Mouse (Mus musculus): ENCODE results near the gene Dnajc12. TPM values are rescaled to one million over a fixed set of nuclear protein-coding genes. Genes with fewer than 3 reads are reported as not detected.
"Not testable (repeated sequence)": the region's sequence is repeated elsewhere in the genome, so short reads cannot be mapped to it uniquely, and the experiment has no call there.

Dnajc12 gene
- polyA plus RNA-seq, 1 experiment from 2014 or later = 13.4 TPM

- Histone ChIP-seq H3K4me1 (replicated peaks) (0 out of 2 replicates have a peak, but pooled peaks cover 9% of the 10 kb centered on the region), H3K27ac (no peak overlapping the region), H3K4me3 (no peak overlapping the region), H3K9me3 (no peaks in the 10 kb centered on the region), H3K27me3 (ENCODE audit: insufficient read depth, poor library complexity, severe bottlenecking) (no peaks in the 10 kb centered on the region), H3K36me3 (no peaks in the 10 kb centered on the region)
- WGBS = 79% methylated on average over 8 of the region's 8 CpGs
- DNase-seq (ENCODE audit: low spot score) = no peak
Measured at GRCm38 (mm10) chr10:63427146-63427545, 44.9 kb downstream of the Dnajc12 start.

- 28% methylated on average over 19 of the region's 19 CpGs for WGBS
- H3K9me3 ChIP-seq = no peaks in the 10 kb centered on the region
- no peaks in the 10 kb centered on the region for H3K36me3 ChIP-seq
- peak overlapping the region; percentile 68; the same call in 1 of the 2 replicates for H3K27ac ChIP-seq
- 0 out of 2 replicates have a peak, but pooled peaks cover 9% of the 10 kb centered on the region for H3K4me1 ChIP-seq (replicated peaks)
- H3K4me3 ChIP-seq = peak overlapping the region; percentile 78
- no peaks in the 10 kb centered on the region for H3K27me3 ChIP-seq (ENCODE audit: insufficient read depth, poor library complexity, severe bottlenecking)
- peak; percentile 59 for DNase-seq (ENCODE audit: low spot score)
Measured at GRCm38 (mm10) chr10:63428243-63429022, 46.2 kb downstream of the Dnajc12 start.

- Histone ChIP-seq H3K36me3 (no peaks in the 10 kb centered on the region), H3K9me3 (no peaks in the 10 kb centered on the region), H3K4me1 (replicated peaks) (0 out of 2 replicates have a peak, but pooled peaks cover 9% of the 10 kb centered on the region), H3K27me3 (ENCODE audit: insufficient read depth, poor library complexity, severe bottlenecking) (no peaks in the 10 kb centered on the region), H3K27ac (peak overlapping the region; percentile 68; the same call in 1 of the 2 replicates), H3K4me3 (peak overlapping the region; percentile 78)
- DNase-seq (ENCODE audit: low spot score) = no peak
- 6% methylated on average over 11 of the region's 11 CpGs for WGBS
Measured at GRCm38 (mm10) chr10:63429023-63429340, 46.7 kb downstream of the Dnajc12 start.

- H3K27ac ChIP-seq = peak overlapping the region; percentile 93
- H3K9me3 ChIP-seq = no peaks in the 10 kb centered on the region
- H3K36me3 ChIP-seq = no peaks in the 10 kb centered on the region
- peak; percentile 100 for DNase-seq (ENCODE audit: low spot score)
- H3K4me3 ChIP-seq = peak overlapping the region; percentile 78
- WGBS = under 1% methylated on average over 34 of the region's 34 CpGs
- 0 out of 2 replicates have a peak, but pooled peaks cover 9% of the 10 kb centered on the region for H3K4me1 ChIP-seq (replicated peaks)
- H3K27me3 ChIP-seq (ENCODE audit: insufficient read depth, poor library complexity, severe bottlenecking) = no peaks in the 10 kb centered on the region
Measured at GRCm38 (mm10) chr10:63429380-63429779, 47.1 kb downstream of the Dnajc12 start.

GRCm38 (mm10) chr10:63429785-63430305 lies 47.6 kb downstream of the Dnajc12 start, which contains the start of gene Ctnna3:
TSS of gene Ctnna3 (plus strand) at chr10:63430098.
- 0 out of 2 replicates have a peak, but pooled peaks cover 9% of the 10 kb centered on the region for H3K4me1 ChIP-seq (replicated peaks)
- DNase-seq (ENCODE audit: low spot score) = peak; percentile 91
- no peaks in the 10 kb centered on the region for H3K36me3 ChIP-seq
- no peaks in the 10 kb centered on the region for H3K9me3 ChIP-seq
- H3K27me3 ChIP-seq (ENCODE audit: insufficient read depth, poor library complexity, severe bottlenecking) = no peaks in the 10 kb centered on the region
- H3K4me3 ChIP-seq = peak within 1 kb of the TSS; percentile 78
- H3K27ac ChIP-seq = peak within 1 kb of the TSS; percentile 93
- under 1% methylated on average over 55 of the region's 55 CpGs for WGBS

DNA sequence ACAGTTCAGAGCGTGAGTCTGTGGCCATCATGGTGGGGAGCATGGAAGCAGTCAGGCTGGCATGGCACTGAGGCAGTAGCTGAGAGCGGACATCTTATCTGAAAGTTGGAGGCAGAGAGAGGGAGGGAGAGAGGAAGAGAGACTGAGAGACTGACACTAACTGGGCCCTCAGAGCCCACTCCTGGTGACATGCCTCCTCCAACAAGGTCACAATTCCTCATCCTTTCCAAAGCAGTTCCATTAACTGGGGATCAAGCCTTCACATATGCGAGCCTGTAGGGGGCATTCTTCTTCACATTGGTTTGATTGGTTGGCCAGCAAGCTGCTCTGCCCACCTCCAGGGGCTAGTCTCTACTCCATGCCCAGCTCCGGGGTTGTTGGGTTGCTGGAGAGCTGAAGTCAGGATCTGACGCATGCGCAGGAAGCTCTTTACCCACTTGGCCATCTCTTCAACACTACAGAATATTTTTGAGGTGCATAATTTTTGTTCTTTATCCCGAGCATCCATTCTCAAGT lies 49.0 kb downstream of the Dnajc12 start:
- DNase-seq (ENCODE audit: low spot score) = no peak
- 92% methylated on average over 7 of the region's 7 CpGs for WGBS
- H3K36me3 ChIP-seq = no peaks in the 10 kb centered on the region
- H3K9me3 ChIP-seq = no peaks in the 10 kb centered on the region
- 0 out of 2 replicates have a peak, but pooled peaks cover 9% of the 10 kb centered on the region for H3K4me1 ChIP-seq (replicated peaks)
- no peak overlapping the region for H3K27ac ChIP-seq
- no peaks in the 10 kb centered on the region for H3K27me3 ChIP-seq (ENCODE audit: insufficient read depth, poor library complexity, severe bottlenecking)
- H3K4me3 ChIP-seq = no peak overlapping the region

- Histone ChIP-seq H3K27me3 (ENCODE audit: insufficient read depth, poor library complexity, severe bottlenecking) (no peaks in the 10 kb centered on the region), H3K9me3 (no peaks in the 10 kb centered on the region), H3K36me3 (no peaks in the 10 kb centered on the region), H3K27ac (no peak overlapping the region), H3K4me3 (no peak overlapping the region), H3K4me1 (replicated peaks) (0 out of 2 replicates have a peak, but pooled peaks cover 6% of the 10 kb centered on the region)
- 89% methylated on average over 8 of the region's 8 CpGs for WGBS
- no peak for DNase-seq (ENCODE audit: low spot score)
Measured at GRCm38 (mm10) chr10:63432099-63432498, 49.9 kb downstream of the Dnajc12 start.

- WGBS = 82% methylated on average over 2 of the region's 2 CpGs
- no peaks in the 10 kb centered on the region for H3K27me3 ChIP-seq (ENCODE audit: insufficient read depth, poor library complexity, severe bottlenecking)
- H3K36me3 ChIP-seq = no peaks in the 10 kb centered on the region
- DNase-seq (ENCODE audit: low spot score) = no peak
- no peak overlapping the region for H3K27ac ChIP-seq
- H3K4me3 ChIP-seq = no peak overlapping the region
- no peaks in the 10 kb centered on the region for H3K9me3 ChIP-seq
- H3K4me1 ChIP-seq (replicated peaks) = 0 out of 2 replicates have a peak, but pooled peaks cover 5% of the 10 kb centered on the region
Measured at GRCm38 (mm10) chr10:63432887-63433286, 50.6 kb downstream of the Dnajc12 start.

DNA sequence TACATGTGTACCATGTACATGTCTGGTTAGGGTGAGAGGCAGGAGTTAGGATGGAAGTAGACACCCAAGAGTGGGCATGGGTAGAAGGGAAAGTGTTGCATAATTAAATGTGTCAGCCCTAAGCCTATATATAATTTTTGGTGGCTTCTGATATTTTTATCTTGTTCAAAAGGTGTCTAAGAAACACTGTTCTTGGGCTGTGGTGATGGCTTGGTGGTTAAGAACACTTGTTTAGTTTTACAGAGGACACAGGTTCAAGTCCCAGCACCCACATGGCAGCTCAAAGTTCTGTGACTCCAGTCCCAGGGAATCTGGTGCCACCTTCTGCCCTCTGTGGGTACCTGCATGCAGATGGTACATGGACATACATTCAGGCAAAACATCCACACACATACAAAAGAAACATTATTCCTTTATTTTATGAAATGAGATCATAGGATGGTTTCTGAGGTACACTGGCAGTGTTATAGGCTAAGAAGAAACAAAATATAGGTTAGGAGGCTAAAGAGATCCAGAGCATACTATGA lies 56.6 kb downstream of the Dnajc12 start:
- Histone ChIP-seq H3K4me3 (no peak overlapping the region), H3K4me1 (replicated peaks) (no peaks in the 10 kb centered on the region), H3K27me3 (ENCODE audit: insufficient read depth, poor library complexity, severe bottlenecking) (no peaks in the 10 kb centered on the region), H3K36me3 (no peaks in the 10 kb centered on the region), H3K9me3 (no peaks in the 10 kb centered on the region), H3K27ac (no peak overlapping the region)
- DNase-seq (ENCODE audit: low spot score) = no peak

GRCm38 (mm10) chr10:63439694-63440228 lies 57.5 kb downstream of the Dnajc12 start:
- Histone ChIP-seq H3K4me3 (no peak overlapping the region), H3K4me1 (replicated peaks) (no peaks in the 10 kb centered on the region), H3K27ac (no peak overlapping the region), H3K9me3 (no peaks in the 10 kb centered on the region), H3K36me3 (no peaks in the 10 kb centered on the region), H3K27me3 (ENCODE audit: insufficient read depth, poor library complexity, severe bottlenecking) (no peaks in the 10 kb centered on the region)
- no peak for DNase-seq (ENCODE audit: low spot score)
- WGBS = 72% methylated on average over 7 of the region's 7 CpGs

DNA sequence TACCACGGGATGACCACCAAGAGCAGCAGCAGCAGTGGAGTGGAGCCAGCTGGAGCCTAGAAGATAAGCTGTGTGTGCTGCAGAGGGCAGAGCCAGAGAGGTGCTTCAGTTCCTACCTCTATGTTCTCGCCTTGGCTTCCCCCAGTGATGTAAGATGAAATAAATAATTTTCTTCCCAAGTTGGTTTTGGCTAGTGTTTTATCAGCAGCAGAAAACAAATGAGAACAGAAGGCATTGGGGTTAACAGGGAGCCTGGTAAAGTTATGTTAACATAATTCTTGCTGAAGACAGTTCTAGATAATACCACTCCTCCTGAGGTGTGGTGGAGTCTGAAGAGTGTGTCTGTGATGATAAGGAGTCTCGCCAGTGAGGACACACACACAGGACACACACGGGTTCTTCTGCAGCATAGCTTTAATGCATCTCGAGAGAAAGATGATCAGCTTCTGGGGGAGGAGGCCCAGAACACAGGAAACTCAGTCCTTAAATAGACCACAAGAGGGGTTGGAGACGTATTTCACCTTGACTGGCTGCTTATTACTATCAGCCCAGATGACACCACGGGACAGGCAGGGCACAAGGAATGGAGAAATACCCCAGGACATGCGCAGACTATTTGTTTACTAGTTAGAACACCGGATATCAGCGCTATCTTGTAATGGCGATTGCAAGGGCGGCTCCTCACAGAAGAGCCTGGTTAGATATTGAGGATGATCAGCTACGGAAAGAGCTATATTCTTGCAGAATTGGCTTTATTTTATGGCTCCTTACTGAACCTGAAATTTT lies 62.6 kb downstream of the Dnajc12 start:
- not testable (repeated sequence) for H3K4me1 ChIP-seq (replicated peaks); H3K36me3 ChIP-seq; H3K9me3 ChIP-seq; H3K27me3 ChIP-seq (ENCODE audit: insufficient read depth, poor library complexity, severe bottlenecking); H3K27ac ChIP-seq; H3K4me3 ChIP-seq; DNase-seq (ENCODE audit: low spot score)
- whole genome bisulfite sequencing = 90% methylated on average over 13 of the region's 13 CpGs

- H3K9me3 ChIP-seq = no peaks in the 10 kb centered on the region
- no peaks in the 10 kb centered on the region for H3K36me3 ChIP-seq
- no peak overlapping the region for H3K4me3 ChIP-seq
- no peak for DNase-seq (ENCODE audit: low spot score)
- no peak overlapping the region for H3K27ac ChIP-seq
- 0 out of 2 replicates have a peak, but pooled peaks cover 6% of the 10 kb centered on the region for H3K4me1 ChIP-seq (replicated peaks)
- H3K27me3 ChIP-seq (ENCODE audit: insufficient read depth, poor library complexity, severe bottlenecking) = no peaks in the 10 kb centered on the region
- WGBS = 92% methylated on average over 4 of the region's 4 CpGs
Measured at GRCm38 (mm10) chr10:63453926-63454325, 71.7 kb downstream of the Dnajc12 start.
